Mouse (Mus musculus) gastrocnemius, adult 2 months (tissue): ENCODE results near the gene 1700013H16Rik. TPM values are rescaled to one million over a fixed set of nuclear protein-coding genes. Genes with fewer than 3 reads are reported as not detected.
"Not testable (repeated sequence)": the region's sequence is repeated elsewhere in the genome, so short reads cannot be mapped to it uniquely, and the experiment has no call there.

Experiments used
- DNase-seq: peaks from one replicate; pipeline ENCODE4 v3.0.0; 2022
- H3K27ac ChIP-seq: fragments of 200-600 bp; 2 replicates; pipeline ENCODE4 v1.8.1; 2022; ENCODE audit warnings: mild to moderate bottlenecking
- H3K4me3 ChIP-seq: fragments of 200-600 bp; 2 replicates; pipeline ENCODE4 v1.8.1; 2022; ENCODE audit warnings: mild to moderate bottlenecking, moderate library complexity
- CTCF ChIP-seq: fragments of 200-600 bp; IDR thresholded peaks from 2 replicates; pipeline ENCODE4 v1.8.1; 2022; ENCODE audit warnings: antibody characterized with exemption, mild to moderate bottlenecking, moderate library complexity
- intact Hi-C: fragments of 180-260 bp; cut with DNase I; formaldehyde crosslinking; loops from one replicate; pipeline ENCODE4 v1.15.1; 2025
- long read RNA-seq, 2 experiments: library from polyadenylated mRNA; stranded (forward); transcript quantifications; one replicate each; pipeline ENCODE4 v2.0.0; 2021
- total RNA-seq, 2 experiments: library from RNA; stranded (reverse); gene quantifications; 2 replicates each; pipeline ENCODE4 v1.2.3; 2021

1700013H16Rik gene
- not detected for total RNA-seq
- long read RNA-seq, experiment 1 = 0 reads
- long read RNA-seq, experiment 2 = 0 reads

DNA sequence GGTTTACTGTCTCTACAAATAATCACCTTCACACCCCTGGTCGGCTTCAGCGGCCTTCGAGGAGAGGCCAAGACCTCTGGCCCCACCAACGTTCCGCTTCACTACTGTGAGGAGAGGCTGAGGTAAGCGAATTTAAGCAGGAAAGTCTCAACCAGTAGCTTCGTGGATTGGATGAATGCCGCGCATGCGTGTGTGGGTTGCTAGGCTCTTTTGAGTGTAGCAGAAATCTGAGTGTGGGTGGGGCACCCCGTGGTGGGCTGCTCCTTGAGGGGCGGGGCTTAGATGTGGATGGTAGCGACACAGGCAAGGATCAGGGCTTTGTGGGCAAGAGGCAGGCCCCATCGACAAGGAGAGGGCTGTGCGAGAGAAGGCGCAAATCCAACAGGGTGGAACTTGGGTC, at the start of gene 1700013H16Rik:
Gene 1700013H16Rik, minus strand, starts transcription at position 96 of the 400 bp plus-strand sequence.
- intact Hi-C loops = no loop called here
- Histone ChIP-seq H3K4me3 (no peak within 1 kb of the TSS), H3K27ac (no peak within 1 kb of the TSS)
- DNase-seq = no peak
- TF ChIP-seq CTCF = no peak

DNA sequence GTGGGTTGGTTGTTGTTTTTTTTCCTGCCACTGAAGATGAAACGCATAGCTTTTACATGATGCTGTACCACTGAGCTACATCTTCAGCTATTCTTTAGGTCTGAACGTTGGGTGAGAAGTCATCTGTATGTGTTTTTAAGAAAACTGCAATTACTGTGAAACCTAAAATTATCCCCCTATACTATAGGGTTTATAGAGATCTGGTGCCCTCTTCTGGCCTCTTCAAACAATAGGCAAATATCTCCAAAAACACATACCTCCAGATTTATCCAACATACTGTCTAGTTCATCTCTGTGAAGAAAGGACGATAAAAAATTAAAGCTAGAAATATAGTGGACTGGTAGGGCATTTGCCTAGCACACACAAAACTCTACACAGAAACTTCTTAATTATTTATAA, 41.4 kb upstream of the 1700013H16Rik start:
- H3K27ac ChIP-seq = no peak overlapping the region
- H3K4me3 ChIP-seq = no peak overlapping the region
- 0 out of 2 replicates have a peak, but pooled peaks have one; percentile 12 for TF ChIP-seq CTCF
- intact Hi-C loops = no loop called here
- no peak for DNase-seq

DNA sequence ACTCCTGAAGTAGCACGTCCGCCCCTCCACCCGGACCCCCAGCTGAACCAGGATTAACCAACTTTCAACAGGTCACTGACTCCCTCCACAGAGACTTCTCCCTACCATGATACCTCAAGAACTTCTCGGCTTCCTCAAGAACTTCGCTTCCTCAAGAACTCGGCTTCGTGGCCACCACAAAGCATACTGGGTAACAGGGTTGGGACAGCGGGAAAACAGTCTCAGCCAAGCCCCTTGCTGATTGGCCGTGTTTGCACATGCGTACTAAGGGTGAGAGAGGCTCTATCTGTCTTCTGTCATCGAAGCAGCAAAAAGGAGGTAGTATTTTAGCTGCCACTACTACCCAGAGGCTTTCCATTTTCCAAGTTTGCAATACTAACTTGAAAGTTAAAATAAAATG, 39.9 kb upstream of the 1700013H16Rik start, which contains the start of gene Xlr:
Gene Xlr, minus strand, starts transcription at position 188 of the 400 bp plus-strand sequence.
- DNase-seq, intact Hi-C loops, H3K27ac ChIP-seq, H3K4me3 ChIP-seq: not testable (repeated sequence)

GRCm38 (mm10) chrX:53776276-53776675, 18.6 kb upstream of the 1700013H16Rik start, which contains the start of gene Zfp36l3:
TSS of gene Zfp36l3 (minus strand) at chrX:53776394.
- TF ChIP-seq CTCF = no peak
- intact Hi-C loops = no loop called here
- H3K27ac ChIP-seq = no peak within 1 kb of the TSS
- no peak within 1 kb of the TSS for H3K4me3 ChIP-seq
- DNase-seq = no peak

GRCm38 (mm10) chrX:53752851-53753250, 4.8 kb downstream of the 1700013H16Rik start:
- DNase-seq = no peak
- intact Hi-C loops = no loop called here
- H3K27ac ChIP-seq = no peak overlapping the region
- H3K4me3 ChIP-seq = no peak overlapping the region
- TF ChIP-seq CTCF = no peak

- H3K27ac ChIP-seq = no peak overlapping the region
- TF ChIP-seq CTCF = no peak
- intact Hi-C loops = no loop called here
- DNase-seq = no peak
- no peak overlapping the region for H3K4me3 ChIP-seq
Observed at GRCm38 (mm10) chrX:53728967-53729366, 28.7 kb downstream of the 1700013H16Rik start.

DNA sequence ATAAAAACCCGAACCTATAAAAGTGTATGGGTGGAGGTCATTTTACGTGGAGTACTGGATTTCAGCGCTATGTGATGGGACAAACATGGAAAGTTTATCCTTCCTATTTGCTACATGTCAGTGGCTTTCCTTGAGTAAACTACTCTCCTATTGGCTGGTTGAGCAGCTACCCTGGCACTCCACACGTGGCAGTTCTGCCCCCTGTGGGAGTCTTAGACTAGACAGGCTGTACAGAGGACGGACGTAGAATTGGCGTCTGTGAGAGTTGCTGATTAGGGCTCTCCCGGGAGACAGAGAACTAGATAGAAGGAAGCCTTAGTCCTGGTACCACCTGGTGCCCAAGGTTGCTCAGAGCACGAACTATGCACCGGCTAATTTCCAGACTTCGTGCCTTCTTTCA, 33.0 kb downstream of the 1700013H16Rik start, which contains the start of gene 4930502E18Rik:
Gene 4930502E18Rik, plus strand, starts transcription at position 231 of the 400 bp plus-strand sequence.
- no peak for DNase-seq
- Histone ChIP-seq H3K4me3 (no peak within 1 kb of the TSS), H3K27ac (no peak within 1 kb of the TSS)
- TF ChIP-seq CTCF = no peak
- intact Hi-C loops = no loop called here

GRCm38 (mm10) chrX:53716323-53717182, 41.1 kb downstream of the 1700013H16Rik start:
- Histone ChIP-seq H3K4me3 (peak overlapping the region; percentile 60), H3K27ac (0 out of 2 replicates have a peak overlapping the region, but pooled peaks have one; percentile 5)
- intact Hi-C loops = no loop called here
- no peak for TF ChIP-seq CTCF
- DNase-seq = peak; percentile 60

DNA sequence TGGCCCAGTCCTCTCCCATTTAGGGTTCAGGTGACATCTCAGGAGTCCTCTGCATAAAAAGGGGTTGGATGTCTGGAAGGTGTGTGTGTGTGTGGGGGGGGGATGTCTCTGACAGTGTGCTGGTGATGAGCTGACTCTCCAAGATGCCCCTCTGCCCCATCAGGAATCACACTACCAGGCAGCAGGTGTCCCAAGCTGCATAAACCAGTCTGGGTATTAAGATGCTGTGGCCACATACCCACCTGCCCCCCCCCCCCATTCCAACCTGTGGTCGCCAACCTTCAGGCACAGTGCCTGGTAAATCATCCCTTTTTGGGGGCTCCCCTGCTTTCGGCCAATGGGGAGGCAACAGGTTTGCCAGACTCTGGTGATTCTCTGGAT, 41.7 kb downstream of the 1700013H16Rik start:
- Histone ChIP-seq H3K4me3 (peak overlapping the region; percentile 60), H3K27ac (no peak overlapping the region)
- intact Hi-C loops = no loop called here
- DNase-seq = no peak
- no peak for TF ChIP-seq CTCF

- Histone ChIP-seq H3K4me3 (no peak overlapping the region), H3K27ac (no peak overlapping the region)
- no peak for DNase-seq
- intact Hi-C loops = no loop called here
- no peak for TF ChIP-seq CTCF
Observed at GRCm38 (mm10) chrX:53702673-53703072, 55.0 kb downstream of the 1700013H16Rik start.

DNA sequence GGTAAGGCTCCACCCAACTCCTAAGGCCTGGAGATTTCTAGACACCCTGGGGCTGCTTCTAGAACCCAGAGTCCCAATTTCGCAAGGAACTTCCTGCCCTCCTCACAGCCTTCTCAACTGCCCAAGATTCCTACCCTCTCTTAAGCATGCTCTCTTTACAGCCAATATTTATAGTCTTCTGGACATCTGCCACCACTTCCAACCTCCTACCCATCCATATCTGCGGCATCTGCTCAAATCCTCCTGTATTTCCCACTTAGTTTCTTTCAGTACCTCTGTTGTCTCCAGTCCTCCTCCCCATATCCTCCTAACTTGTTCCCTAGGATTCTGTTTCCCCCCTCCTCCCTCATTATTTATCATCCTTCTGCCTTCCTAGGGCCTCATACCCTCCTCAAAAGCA, 58.4 kb downstream of the 1700013H16Rik start:
- no peak for TF ChIP-seq CTCF
- no peak overlapping the region for H3K27ac ChIP-seq
- no peak for DNase-seq
- no peak overlapping the region for H3K4me3 ChIP-seq
- intact Hi-C loops = no loop called here

- no peak overlapping the region for H3K27ac ChIP-seq
- no peak for DNase-seq
- TF ChIP-seq CTCF = no peak
- H3K4me3 ChIP-seq = no peak overlapping the region
- intact Hi-C loops = no loop called here
Observed at GRCm38 (mm10) chrX:53694008-53694777, 63.4 kb downstream of the 1700013H16Rik start.

DNA sequence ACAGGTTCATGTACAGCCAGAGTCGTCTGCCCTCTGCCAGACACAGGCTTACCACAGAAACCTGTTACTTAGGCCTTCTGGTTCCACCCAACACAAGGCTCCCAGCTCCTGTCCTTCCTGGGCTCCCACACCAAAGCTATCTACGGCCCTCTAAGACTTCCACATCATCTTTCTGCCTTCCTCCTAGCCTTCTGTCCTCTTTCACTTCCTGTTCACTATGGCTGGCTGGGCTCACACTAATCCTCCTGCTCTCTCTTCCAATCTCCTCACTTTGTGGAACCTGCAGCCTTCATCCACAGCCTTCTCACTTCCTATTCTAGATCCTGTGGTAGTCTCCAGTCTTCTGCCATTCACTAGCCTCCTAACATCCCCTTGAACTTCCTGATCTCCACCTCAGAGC, 64.5 kb downstream of the 1700013H16Rik start:
- no peak for TF ChIP-seq CTCF
- Histone ChIP-seq H3K4me3 (no peak overlapping the region), H3K27ac (no peak overlapping the region)
- intact Hi-C loops = no loop called here
- no peak for DNase-seq

Other genes with a start within 250 kb of the 1700013H16Rik start
- 1 to 10 TPM; 3.7 to 9.0 TPM for gene Rtl8c, start 149.8 kb downstream of the 1700013H16Rik start, total RNA-seq
- not detected for gene Gm14597, start 148.9 kb downstream of the 1700013H16Rik start, total RNA-seq
- 10 to 100 TPM; 55.5 to 73.8 TPM for gene Rtl8a, start 114.1 kb downstream of the 1700013H16Rik start, total RNA-seq
- gene Rtl8b, start 87.4 kb downstream of the 1700013H16Rik start, total RNA-seq = 10 to 100 TPM; 45.0 to 50.7 TPM
- not detected for gene 4930502E18Rik, start 33.0 kb downstream of the 1700013H16Rik start, total RNA-seq
- gene Zfp36l3, start 18.6 kb upstream of the 1700013H16Rik start, total RNA-seq = not detected
- gene Xlr, start 39.9 kb upstream of the 1700013H16Rik start, total RNA-seq = under 1 TPM; 0.23 to 0.70 TPM